Mouse (Mus musculus) Patski (cell line): ENCODE measurements around the gene Mef2b. TPM values are rescaled to one million over a fixed set of nuclear protein-coding genes. Genes with fewer than 3 reads are reported as not detected.

Source experiments
- ATAC-seq: fragments of 100-300 bp; one replicate; pipeline ENCODE4 v1.8.0; 2021
- CTCF ChIA-PET: fragments of 350-600 bp; sonication (Branson Sonifier 250); formaldehyde crosslinking; loops from one replicate; lab custom pipeline; 2022; ENCODE audit warnings: inconsistent platforms; lab: Charles Lee
- POLR2A ChIA-PET: fragments of 350-600 bp; sonication (Branson Sonifier 250); formaldehyde crosslinking; loops from one replicate; lab custom pipeline; 2022; ENCODE audit warnings: antibody characterized with exemption, inconsistent platforms; lab: Charles Lee
- DNase-seq: peaks from one replicate; pipeline ENCODE4 v3.0.0-alpha.2; 2011; ENCODE audit warnings: low read depth, low spot score
- H3K27me3 ChIP-seq: fragments of 371-371 bp; one replicate; pipeline ENCODE4 v1.5.1; 2021
- CTCF ChIP-seq: fragments of 100-300 bp; IDR thresholded peaks from one replicate; pipeline ENCODE4 v1.5.1; 2021
- in situ Hi-C: fragments of 300-500 bp; cut with MboI; formaldehyde crosslinking; loops from 3 replicates; pipeline ENCODE4 v1.11.1; 2018; ENCODE audit warnings: low pct_unique_long_range_greater_than_20kb, mixed read lengths
- polyA plus RNA-seq: library from polyadenylated mRNA; unstranded; gene quantifications from one replicate; pipeline ENCODE4 v1.2.3, GENCODE M21; 2021

Gene Mef2b
- polyA plus RNA-seq, 1 experiment from 2014 or later = 0.54 TPM

DNA sequence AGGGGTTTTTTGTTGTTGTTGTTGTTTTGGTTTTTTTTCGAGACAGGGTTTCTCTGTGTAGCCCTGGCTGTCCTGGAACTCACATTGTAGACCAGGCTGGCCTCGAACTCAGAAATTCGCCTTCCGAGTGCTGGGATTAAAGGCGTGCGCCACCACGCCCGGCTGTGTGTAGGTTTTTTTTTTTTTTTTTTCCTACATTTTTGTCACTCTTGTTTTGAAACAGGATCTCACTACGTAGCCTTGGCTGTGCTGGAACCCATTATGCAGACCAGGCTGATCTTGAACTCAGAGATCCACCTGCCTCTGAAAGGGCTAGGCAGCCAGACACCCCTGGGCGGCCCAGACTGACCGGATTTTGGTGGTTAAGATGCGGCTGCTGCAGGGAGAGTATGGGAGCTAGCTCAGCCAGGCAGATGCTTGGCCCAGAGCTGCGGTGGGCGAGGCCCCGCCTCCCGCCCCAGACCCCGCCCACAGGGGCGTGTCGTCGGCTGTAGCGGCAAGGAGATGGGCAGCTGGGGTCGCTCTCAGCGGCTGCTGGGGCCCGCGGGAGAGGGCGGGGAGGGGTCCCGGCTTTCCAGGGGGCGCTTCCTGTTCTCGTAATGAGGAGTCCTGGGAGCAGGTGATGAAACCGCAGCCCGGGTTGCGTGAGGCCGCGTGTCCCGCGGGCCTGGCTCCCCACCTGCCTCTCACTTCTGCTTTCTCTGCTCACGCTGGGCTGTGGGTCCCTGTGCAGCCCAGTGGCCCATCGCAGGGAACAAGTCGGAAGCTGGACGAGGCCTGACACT, 18.8 kb downstream of the Mef2b start:
- TF ChIP-seq CTCF = no peak
- ChIA-PET POLR2A (interaction anchor here (0.6 to 1.0 kb wide), 5 partner anchors 13 to 256 kb away, joined by 3 to 5 read pairs (median 4); partner anchors contain the start of gene Tssk6), CTCF (interaction anchor here (0.8 to 1.5 kb wide), 2 partner anchors 13 kb away, joined by 3 read pairs; no protein-coding TSS in a partner anchor)
- no peak for DNase-seq
- in situ Hi-C loops = loop anchor here (25.0 kb wide), 1 partner anchor 246 kb away; the partner anchor contains the start of genes Ndufa13, Tssk6 and Yjefn3
- ATAC-seq = peak; percentile 71
- no peaks in the 10 kb centered on the region for H3K27me3 ChIP-seq

DNA sequence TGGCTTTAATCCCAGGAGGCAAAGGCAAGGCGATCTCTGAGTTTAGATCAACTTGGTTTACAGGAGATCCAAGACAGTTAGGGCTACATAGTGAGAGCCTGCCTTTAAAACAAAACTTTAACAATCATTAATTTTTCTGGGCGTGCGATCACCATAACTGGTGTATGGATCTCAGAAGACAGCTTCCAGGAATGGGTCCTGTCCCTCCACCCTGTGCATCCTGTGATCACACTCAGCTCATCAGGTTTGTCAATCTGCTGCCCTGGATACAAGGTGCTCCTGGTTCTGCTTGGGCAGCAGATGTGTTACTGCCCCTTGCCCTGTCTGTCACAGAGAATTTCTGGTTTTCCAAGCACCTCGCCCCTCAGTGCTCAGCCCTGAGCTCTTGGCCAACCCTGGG, 19.7 kb downstream of the Mef2b start:
- ATAC-seq = no peak

GRCm38 (mm10) chr8:70160015-70160414, 20.5 kb downstream of the Mef2b start:
- in situ Hi-C loops = loop anchor here (5.0 to 25.0 kb wide), 2 partner anchors 63 to 248 kb away; partner anchors contain the start of genes Ndufa13, Tssk6 and Yjefn3
- POLR2A ChIA-PET = interaction anchor here (0.6 kb wide), 1 partner anchor 327 kb away, joined by 3 read pairs; no protein-coding TSS in a partner anchor
- no peak for ATAC-seq

More for the DNA sequence above, 19.7 kb downstream of the Mef2b start:
- CTCF ChIA-PET = interaction anchor here (1.3 kb wide), 1 partner anchor 12 kb away, joined by 3 read pairs; no protein-coding TSS in a partner anchor
- peaks cover 7% of the 10 kb centered on the region for H3K27me3 ChIP-seq
- no peak for TF ChIP-seq CTCF
- in situ Hi-C loops = loop anchor here (25.0 kb wide), 1 partner anchor 247 kb away; the partner anchor contains the start of genes Ndufa13, Tssk6 and Yjefn3
- no peak for DNase-seq
- POLR2A ChIA-PET = interaction anchor here (0.9 to 1.0 kb wide), 2 partner anchors 12 to 54 kb away, joined by 3 to 4 read pairs; no protein-coding TSS in a partner anchor

DNA sequence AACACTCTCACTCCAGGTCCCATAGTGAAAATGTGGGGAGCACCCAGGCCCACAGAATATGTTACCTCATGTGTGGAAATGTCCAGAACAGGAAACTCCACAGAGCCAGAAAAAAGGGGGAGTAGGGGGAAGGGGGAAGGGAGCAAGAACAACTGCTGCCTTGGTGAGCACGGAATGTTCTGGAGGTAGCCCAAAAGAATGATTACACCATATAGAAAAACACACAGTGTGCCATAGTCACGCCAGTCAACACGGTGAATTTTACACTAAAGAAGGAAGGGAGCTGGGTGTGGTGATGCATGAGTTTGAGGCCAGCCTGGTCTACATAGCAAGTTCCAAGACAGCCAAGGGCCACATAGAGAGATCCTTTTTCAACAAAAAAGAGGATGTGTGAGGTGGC, 23.8 kb downstream of the Mef2b start:
- ChIA-PET POLR2A (no interaction called here), CTCF (no interaction called here)
- H3K27me3 ChIP-seq = peaks cover 7% of the 10 kb centered on the region
- TF ChIP-seq CTCF = no peak
- in situ Hi-C loops = loop anchor here (5.0 to 25.0 kb wide), 2 partner anchors 66 to 251 kb away; partner anchors contain the start of genes Ndufa13, Tssk6 and Yjefn3
- DNase-seq = no peak
- ATAC-seq = no peak

More at GRCm38 (mm10) chr8:70160015-70160414, 20.5 kb downstream of the Mef2b start:
- TF ChIP-seq CTCF = no peak
- no peak for DNase-seq
- CTCF ChIA-PET = interaction anchor here (1.3 kb wide), 1 partner anchor 11 kb away, joined by 3 read pairs; no protein-coding TSS in a partner anchor
- H3K27me3 ChIP-seq = peaks cover 7% of the 10 kb centered on the region

DNA sequence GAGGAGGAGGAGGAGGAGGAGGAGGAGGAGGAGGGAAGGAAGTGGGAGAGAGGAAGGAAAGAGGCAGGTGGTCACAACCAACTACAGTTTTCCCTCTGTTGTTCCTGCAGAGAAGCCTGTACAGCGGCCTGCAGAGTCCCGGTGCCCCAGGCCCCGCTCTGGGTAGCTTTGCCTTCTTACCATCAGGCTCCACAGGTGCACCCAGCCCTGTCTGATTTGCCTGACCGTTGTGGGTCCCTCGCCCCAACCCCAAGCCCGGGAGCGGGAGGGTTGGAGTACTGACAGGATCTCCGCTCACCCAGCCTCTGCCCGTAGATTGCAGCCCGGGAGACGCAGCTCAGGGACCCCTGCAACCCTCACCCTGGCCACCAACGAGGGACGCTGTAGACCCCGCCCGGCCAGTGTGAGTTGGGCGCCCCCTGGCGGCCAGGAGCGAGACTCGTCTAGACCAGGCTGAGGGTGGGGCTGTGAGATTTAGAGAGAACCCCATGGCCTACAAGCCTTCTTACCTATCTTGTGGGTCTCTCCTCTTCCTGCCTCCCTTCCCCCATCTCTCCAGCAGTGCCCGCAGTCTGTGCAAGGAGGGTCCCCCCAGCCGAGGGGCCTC, 27.1 kb downstream of the Mef2b start:
- ChIA-PET POLR2A (interaction anchor here (0.5 kb wide), 1 partner anchor 130 kb away, joined by 4 read pairs; no protein-coding TSS in a partner anchor), CTCF (interaction anchor here (0.7 to 1.0 kb wide), 4 partner anchors 12 to 36 kb away, joined by 3 read pairs; no protein-coding TSS in a partner anchor)
- no peak for DNase-seq

DNA sequence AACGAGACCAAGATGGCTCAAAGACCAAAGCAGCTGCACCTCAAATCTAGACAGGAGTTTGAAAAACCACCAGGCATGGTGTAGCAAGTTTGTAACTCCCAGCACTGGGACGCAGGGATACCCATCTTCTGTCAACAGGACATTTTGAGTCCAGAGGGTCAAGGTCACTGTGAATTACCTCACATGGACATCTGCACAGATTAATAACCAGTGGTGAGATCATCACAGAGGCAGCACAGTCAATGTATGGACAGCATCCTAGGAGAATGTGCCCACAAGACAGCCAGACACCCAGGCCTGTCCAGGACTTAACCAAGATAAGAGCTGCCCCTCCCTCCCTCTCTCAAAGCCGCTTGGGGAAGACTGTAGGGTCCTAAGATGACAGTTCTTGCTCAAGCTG, 30.6 kb downstream of the Mef2b start:
- in situ Hi-C loops = loop anchor here (25.0 kb wide), 1 partner anchor 258 kb away; the partner anchor contains the start of genes Ndufa13, Tssk6 and Yjefn3
- ATAC-seq (no peak), DNase-seq (no peak)
- ChIA-PET POLR2A (no interaction called here), CTCF (no interaction called here)
- TF ChIP-seq CTCF = no peak
- no peaks in the 10 kb centered on the region for H3K27me3 ChIP-seq

More for the DNA sequence above, 27.1 kb downstream of the Mef2b start:
- peak; percentile 48 for ATAC-seq
- in situ Hi-C loops = loop anchor here (25.0 kb wide), 1 partner anchor 254 kb away; the partner anchor contains the start of genes Ndufa13, Tssk6 and Yjefn3
- H3K27me3 ChIP-seq = peaks cover 7% of the 10 kb centered on the region
- TF ChIP-seq CTCF = no peak

DNA sequence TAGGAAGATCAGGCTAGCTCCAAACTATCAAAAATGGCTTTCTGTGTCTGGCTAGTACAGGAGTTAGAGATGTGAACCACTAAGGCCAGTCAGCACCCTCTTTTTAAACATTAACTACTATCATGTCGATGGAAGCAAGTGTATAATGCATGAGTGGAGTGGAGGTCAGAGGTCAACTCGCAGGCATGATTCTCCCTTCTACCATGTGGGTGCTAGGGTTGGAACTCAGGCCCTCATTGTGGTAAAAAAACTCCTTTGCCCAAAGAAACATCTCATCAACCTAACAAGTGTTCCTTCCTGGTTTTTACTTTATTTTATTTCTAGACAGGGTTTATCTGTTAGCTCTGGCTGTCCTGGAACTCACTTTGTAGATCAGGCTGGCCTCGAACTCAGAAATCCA, 31.2 kb downstream of the Mef2b start:
- DNase-seq = no peak
- ATAC-seq = no peak
- in situ Hi-C loops = loop anchor here (25.0 kb wide), 1 partner anchor 258 kb away; the partner anchor contains the start of genes Ndufa13, Tssk6 and Yjefn3
- ChIA-PET CTCF (interaction anchor here (0.8 to 1.3 kb wide), 2 partner anchors 11 to 13 kb away, joined by 3 read pairs; no protein-coding TSS in a partner anchor), POLR2A (interaction anchor here (1.4 kb wide), 1 partner anchor 12 kb away, joined by 4 read pairs; no protein-coding TSS in a partner anchor)
- no peaks in the 10 kb centered on the region for H3K27me3 ChIP-seq
- TF ChIP-seq CTCF = no peak

GRCm38 (mm10) chr8:70171240-70171639, 31.7 kb downstream of the Mef2b start:
- in situ Hi-C loops = loop anchor here (25.0 kb wide), 1 partner anchor 259 kb away; the partner anchor contains the start of genes Ndufa13, Tssk6 and Yjefn3
- DNase-seq = no peak
- POLR2A ChIA-PET = interaction anchor here (1.4 to 1.8 kb wide), 2 partner anchors 10 to 12 kb away, joined by 4 to 5 read pairs; no protein-coding TSS in a partner anchor
- TF ChIP-seq CTCF = no peak
- H3K27me3 ChIP-seq = no peaks in the 10 kb centered on the region
- CTCF ChIA-PET = interaction anchor here (0.8 to 1.4 kb wide), 3 partner anchors 11 to 29 kb away, joined by 3 to 4 read pairs (median 3); no protein-coding TSS in a partner anchor
- ATAC-seq = no peak

DNA sequence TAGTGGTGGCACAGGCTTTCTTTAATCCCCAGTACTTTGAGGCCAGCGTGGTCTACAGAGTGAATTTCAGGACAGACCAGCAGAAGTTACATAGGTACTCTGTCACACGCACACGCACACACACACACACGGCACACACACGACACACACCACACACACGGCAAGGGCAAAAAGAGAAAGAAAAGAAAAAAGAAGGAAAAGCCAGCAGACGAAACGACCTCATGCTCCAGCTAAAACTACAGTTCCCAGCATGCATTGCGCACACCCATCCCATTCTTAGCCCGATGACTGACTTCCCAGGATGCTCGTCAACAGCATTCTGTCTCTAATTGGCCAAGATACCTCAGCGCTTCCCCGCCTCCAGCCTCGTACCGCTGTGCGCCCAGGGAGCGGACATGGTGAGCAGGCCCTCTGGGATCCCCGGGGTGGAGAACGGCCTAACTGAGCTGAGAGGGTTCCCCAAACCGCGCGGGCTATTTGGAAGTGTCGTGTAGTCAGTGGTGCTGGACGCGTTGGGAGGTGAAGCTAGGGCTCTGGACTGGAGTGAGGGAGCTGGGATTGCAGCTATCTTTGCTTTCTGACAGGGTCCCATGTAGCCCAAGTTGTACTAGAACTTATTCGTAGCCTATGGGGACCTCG, 32.7 kb downstream of the Mef2b start, which contains the start of gene Tmem161a:
Tmem161a (plus strand) TSS at position 314 of the 639 bp plus-strand sequence.
- no peaks in the 10 kb centered on the region for H3K27me3 ChIP-seq
- ChIA-PET POLR2A (interaction anchor here (0.5 to 1.8 kb wide), 3 partner anchors 9 to 274 kb away, joined by 3 to 5 read pairs (median 4); no protein-coding TSS in a partner anchor), CTCF (interaction anchor here (1.3 to 1.4 kb wide), 3 partner anchors 14 to 28 kb away, joined by 3 to 4 read pairs (median 3); no protein-coding TSS in a partner anchor)
- TF ChIP-seq CTCF = no peak
- peak; percentile 95 for ATAC-seq
- in situ Hi-C loops = loop anchor here (25.0 kb wide), 1 partner anchor 260 kb away; the partner anchor contains the start of genes Ndufa13, Tssk6 and Yjefn3
- DNase-seq = peak; percentile 71
